Mouse (Mus musculus): ENCODE measurements around the gene Gcn1l1.

DNA sequence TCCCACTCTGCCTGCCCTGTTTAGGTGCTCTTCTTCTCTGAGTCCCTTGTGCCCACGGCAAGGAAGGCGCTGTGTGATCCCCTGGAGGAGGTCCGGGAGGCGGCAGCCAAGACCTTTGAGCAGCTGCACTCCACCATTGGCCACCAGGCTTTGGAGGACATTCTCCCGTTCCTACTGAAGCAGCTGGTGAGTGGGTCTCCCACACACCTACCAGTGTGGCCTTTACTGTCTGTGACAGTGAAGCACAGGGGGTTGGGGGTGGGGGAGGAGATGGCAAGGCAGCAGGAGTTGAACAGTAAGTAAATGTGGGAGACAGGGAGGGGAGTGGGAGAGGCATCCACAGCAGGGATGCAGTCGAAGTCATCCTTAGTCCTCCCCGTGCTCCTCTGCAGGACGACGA lies 48.3 kb downstream of the Gcn1l1 start:
- TF ChIP-seq CTCF (IDR thresholded peaks at IDR 0.05; ENCODE audit: insufficient read depth, low read depth, low read length) (no peak), POLR2A (IDR thresholded peaks at IDR 0.05; ENCODE audit: insufficient read depth, low read depth, low read length) (no peak)

Measured in olfactory bulb, adult 2 months (tissue).